Comparison of ENCODE assay signal across 29 mouse cellular contexts in the genomic region with DNA sequence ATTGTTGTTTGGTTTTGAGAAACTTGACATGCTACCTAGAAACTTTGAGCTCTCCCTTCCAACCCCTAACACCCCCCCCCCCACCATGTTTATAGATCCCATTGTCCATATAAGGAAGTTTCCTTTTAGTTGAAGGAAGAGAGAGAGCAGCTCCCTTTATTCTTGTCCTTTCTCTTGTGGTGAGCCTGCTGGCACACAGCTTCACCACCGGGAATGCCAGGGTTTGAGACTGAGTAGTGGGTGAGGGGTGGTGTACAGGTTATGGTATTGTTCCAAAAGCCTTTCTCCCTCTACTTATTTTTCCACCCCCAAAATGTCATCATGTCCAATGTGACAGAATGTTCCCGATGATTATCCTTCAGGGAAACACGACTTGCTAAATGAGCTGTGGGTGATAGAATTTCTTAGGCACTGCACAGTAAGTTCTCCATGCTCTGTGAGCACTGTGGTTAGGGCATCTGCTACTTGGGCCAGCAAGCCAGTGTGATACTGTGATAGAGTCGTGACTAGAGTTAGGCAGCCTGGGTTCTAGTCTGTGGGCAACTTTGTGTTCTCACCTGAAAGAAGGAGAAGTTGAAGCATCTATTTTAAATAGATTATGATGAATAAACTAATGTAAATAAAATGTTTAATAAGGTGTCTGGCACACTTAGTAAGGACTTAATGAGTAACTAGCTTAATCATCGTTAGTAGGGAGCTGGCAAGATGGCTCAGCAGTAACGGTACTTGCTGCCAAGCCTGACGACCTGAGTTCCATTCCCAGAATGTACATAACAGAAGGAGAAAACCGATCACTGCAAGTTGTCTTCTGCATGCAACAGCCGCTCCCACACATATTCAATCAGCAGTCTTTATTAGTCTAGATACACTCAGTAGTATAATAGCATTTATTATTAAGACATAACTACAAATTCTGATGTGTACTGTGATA.
DNase-seq lines count a peak whose midpoint lies in the region; ATAC-seq lines count a peak whose summit lies in the region.
"Had no signal": no experiment of that assay in that cellular context is flagged by ENCODE, and none has a peak within 500 bp of the region (broad histone marks: within the 10 kb centered on the region; RNA-seq: fewer than 3 reads in every experiment).

No protein-coding gene starts in this region.

- 64% methylated on average over 9 of the region's 9 CpGs for WGBS in lung, embryonic 15.5 days

- no peaks in the 10 kb centered on the region for H3K9me3 ChIP-seq in lung, embryonic 15.5 days
- H3K9me3 ChIP-seq: embryonic facial prominence, embryonic 13.5 days; forebrain, embryonic 10.5 days; forebrain, embryonic 15.5 days; G1E; hindbrain, embryonic 12.5 days; intestine, embryonic 15.5 days; limb, embryonic 13.5 days; liver, embryonic 13.5 days; midbrain, embryonic 12.5 days; neural tube, embryonic 12.5 days had no signal

- H3K4me2 ChIP-seq in lung, embryonic 15.5 days = no peak overlapping the region
- H3K4me2 ChIP-seq: embryonic facial prominence, embryonic 13.5 days; forebrain, embryonic 15.5 days; hindbrain, embryonic 12.5 days; intestine, embryonic 15.5 days; limb, embryonic 13.5 days; liver, embryonic 13.5 days; midbrain, embryonic 12.5 days; neural tube, embryonic 12.5 days had no signal

- no peak for DNase-seq in frontal cortex, postnatal 10 days (ENCODE audit: low spot score in 2 of 2)
- DNase-seq in kidney, postnatal 36 days = peak; percentile 28
- DNase-seq in kidney, postnatal 4 days = no peak
- no peak for DNase-seq in lung, postnatal 25 days (ENCODE audit: low spot score)
- DNase-seq in brain, adult 2 months (ENCODE audit: low read depth, low spot score) = peak; percentile 49
- DNase-seq: adrenal gland, postnatal 14 days; cerebellum, adult 18-20 months; cerebellum, postnatal 10 days; heart, postnatal 14 days; kidney, postnatal 25 days; liver, embryonic 13.5 days; lung, adult 18-20 months; right cerebral cortex, postnatal 4 days had no signal

- H3K4me1 ChIP-seq in lung, embryonic 15.5 days = peaks cover 71% of the 10 kb centered on the region
- H3K4me1 ChIP-seq: liver, embryonic 13.5 days had no signal

- H3K4me3 ChIP-seq in lung, embryonic 15.5 days = no peak overlapping the region
- H3K4me3 ChIP-seq: embryonic facial prominence, embryonic 13.5 days; forebrain, embryonic 10.5 days; forebrain, embryonic 15.5 days; hindbrain, embryonic 12.5 days; intestine, embryonic 15.5 days; left cerebral cortex, adult 2 months; limb, embryonic 13.5 days; liver, embryonic 13.5 days; midbrain, embryonic 12.5 days; myocyte; neural tube, embryonic 12.5 days had no signal

- peak overlapping the region; percentile 80 for H3K27ac ChIP-seq in lung, embryonic 15.5 days
- H3K27ac ChIP-seq: forebrain, embryonic 10.5 days; forebrain, embryonic 15.5 days; hindbrain, embryonic 12.5 days; hindbrain, postnatal 0 days; intestine, embryonic 15.5 days; left cerebral cortex, adult 2 months; limb, embryonic 13.5 days; liver, embryonic 13.5 days; midbrain, embryonic 12.5 days; neural tube, embryonic 12.5 days had no signal

- no peak overlapping the region for H3K9ac ChIP-seq in lung, embryonic 15.5 days
- H3K9ac ChIP-seq: embryonic facial prominence, embryonic 13.5 days; forebrain, embryonic 15.5 days; hindbrain, embryonic 12.5 days; intestine, embryonic 15.5 days; limb, embryonic 13.5 days; liver, embryonic 13.5 days; midbrain, embryonic 12.5 days; neural tube, embryonic 12.5 days had no signal

- no peaks in the 10 kb centered on the region for H3K36me3 ChIP-seq in lung, embryonic 15.5 days
- H3K36me3 ChIP-seq: embryonic facial prominence, embryonic 13.5 days; forebrain, embryonic 10.5 days; forebrain, embryonic 15.5 days; G1E; hindbrain, embryonic 12.5 days; intestine, embryonic 15.5 days; limb, embryonic 13.5 days; liver, embryonic 13.5 days; midbrain, embryonic 12.5 days; neural tube, embryonic 12.5 days had no signal

- peak; percentile 39 for ATAC-seq in frontal cortex, adult (ENCODE audit: low TSS enrichment)
- ATAC-seq in lung, embryonic 15.5 days (ENCODE audit: borderline replicate concordance, extremely low read depth, low FRiP score, low TSS enrichment) = no peak
- no peak for ATAC-seq in CD4-positive, CD25-positive, alpha-beta regulatory T cell, adult 4 months
- ATAC-seq: forebrain, embryonic 15.5 days; intestine, embryonic 15.5 days; Patski had no signal

- H3K27me3 ChIP-seq in lung, embryonic 15.5 days = no peaks in the 10 kb centered on the region
- H3K27me3 ChIP-seq: embryonic facial prominence, embryonic 13.5 days; forebrain, embryonic 15.5 days; hindbrain, embryonic 12.5 days; intestine, embryonic 15.5 days; limb, embryonic 13.5 days; liver, embryonic 13.5 days; midbrain, embryonic 12.5 days; neural tube, embryonic 12.5 days; Patski had no signal

Comparison
In these comparisons a context has a peak if more than half of its experiments do, and no peak if none do; other contexts are left out.
1. DNase-seq: peak in kidney, postnatal 36 days (2 of 2) and brain, adult 2 months (single experiment); none in frontal cortex, postnatal 10 days (0 of 2), kidney, postnatal 4 days (0 of 2) and lung, postnatal 25 days (single experiment).